Mouse (Mus musculus): ENCODE measurements at regions not wholly inside any gene's neighbourhood (a gene's known extent, or its start where the extent isn't known, plus 50 kb on each side); places are given as distances from the start of the nearest gene placed in this dataset.

DNA sequence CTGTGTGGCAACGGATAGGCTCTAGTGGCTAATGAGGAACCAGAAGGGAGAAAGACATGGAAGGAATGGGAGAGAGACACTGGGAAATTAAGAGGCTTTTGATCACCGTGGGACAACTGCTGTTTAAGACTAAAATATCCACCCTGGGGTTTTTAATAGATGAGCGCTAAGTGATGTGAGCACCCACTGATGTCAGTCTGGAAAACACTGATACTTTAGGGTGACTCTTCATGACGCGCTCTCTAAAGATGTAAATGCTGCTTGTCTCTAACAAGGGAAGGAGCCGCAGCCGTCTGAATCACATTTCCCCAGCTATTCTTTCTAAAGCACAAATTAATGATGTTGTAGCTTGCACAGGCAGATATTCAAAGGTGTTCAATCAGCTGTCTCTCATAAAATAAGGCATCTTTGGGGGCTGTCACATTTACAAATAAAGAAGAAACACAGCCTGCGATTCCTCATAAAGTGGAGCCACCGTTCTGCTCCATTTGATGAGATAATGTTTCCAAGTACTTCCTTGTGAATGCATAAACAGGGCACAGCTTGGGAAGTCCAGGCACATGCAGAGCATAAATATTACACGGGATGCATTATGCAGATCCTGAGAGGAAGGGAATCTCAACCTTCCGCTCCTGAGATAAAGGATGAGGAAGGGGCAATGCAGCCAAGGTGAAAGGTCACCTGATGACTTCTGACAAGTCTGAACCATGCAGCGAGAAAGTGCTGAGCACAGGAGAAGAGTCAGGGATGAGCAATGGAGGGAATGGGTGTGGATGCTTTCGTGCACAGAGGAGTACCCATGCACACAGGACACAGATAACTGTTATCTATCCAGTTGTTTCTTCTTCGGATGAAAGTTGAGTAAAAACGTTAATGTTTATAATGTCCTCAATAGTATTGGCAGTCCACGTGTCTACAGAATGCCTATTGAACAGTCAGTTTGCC is 122.8 kb downstream of the Ttc8 start:
- TF ChIP-seq HCFC1 (IDR thresholded peaks at IDR 0.05; ENCODE audit: borderline replicate concordance, insufficient read depth, low read length) (no peak), ZC3H11A (IDR thresholded peaks at IDR 0.05; ENCODE audit: borderline replicate concordance, low read depth, low read length) (no peak), MAFK (IDR thresholded peaks at IDR 0.05; ENCODE audit: insufficient read depth, low read depth, low read length) (no peak), CHD2 (IDR thresholded peaks at IDR 0.05; ENCODE audit: low read depth, low read length) (no peak), ZNF384 (IDR thresholded peaks at IDR 0.05; ENCODE audit: low read depth, low read length) (no peak)
